Mouse (Mus musculus) CH12.LX (cell line): ENCODE results near the gene Imp4. TPM values are rescaled to one million over a fixed set of nuclear protein-coding genes. Genes with fewer than 3 reads are reported as not detected.

Source experiments
- DNase-seq: peaks from one replicate; pipeline ENCODE4 v3.0.0-alpha.2; 2013; ENCODE audit errors: extremely low read depth
- H3K27ac ChIP-seq: 2 replicates; pipeline ENCODE4 v1.5.1; 2012; ENCODE audit warnings: low read depth, mild to moderate bottlenecking, control low read depth, moderate library complexity; ENCODE audit not compliant: insufficient read depth
- H3K27me3 ChIP-seq: replicated peaks from 2 replicates; pipeline ENCODE3; 2012; ENCODE audit warnings: inconsistent platforms
- H3K36me3 ChIP-seq, 2 experiments: replicated peaks in 1 of 2; 2 replicates each; pipeline versions ENCODE3 to v1.6.1; 2012; ENCODE audit warnings: inconsistent platforms in 1 of 2, low read length in 1 of 2, mild to moderate bottlenecking in 1 of 2, mixed read lengths in 1 of 2, moderate library complexity in 1 of 2; ENCODE audit not compliant: control insufficient read depth in 1 of 2, insufficient read depth in 1 of 2
- H3K4me1 ChIP-seq, 2 experiments: 2 replicates each; pipeline ENCODE4 v1.6.1; 2012; ENCODE audit warnings: inconsistent platforms in 1 of 2, moderate library complexity in 1 of 2; ENCODE audit not compliant: insufficient read depth in 2 of 2, control insufficient read depth in 1 of 2
- H3K4me2 ChIP-seq: 2 replicates; pipeline ENCODE4 v1.6.1; 2012; ENCODE audit warnings: low read depth, mild to moderate bottlenecking, control low read depth; ENCODE audit not compliant: poor library complexity, insufficient read depth, severe bottlenecking
- H3K4me3 ChIP-seq, 3 experiments: fragments of 150-350 bp in 1 of 3; sonication (generic) in 1 of 3; replicated peaks in 1 of 3; 2 replicates each; pipeline versions ENCODE3 to v1.5.1; 2011 to 2012; ENCODE audit warnings: low read depth in 2 of 3, low read length in 2 of 3, mild to moderate bottlenecking in 2 of 3, moderate library complexity in 2 of 3, control low read depth in 1 of 3, improper control_type of control experiment in 1 of 3, inconsistent platforms in 1 of 3, mixed read lengths in 1 of 3; ENCODE audit not compliant: poor library complexity in 1 of 3
- H3K79me2 ChIP-seq: replicated peaks from 2 replicates; pipeline ENCODE4 v1.6.1; 2012; ENCODE audit warnings: mild to moderate bottlenecking, moderate library complexity; ENCODE audit not compliant: control insufficient read depth, poor library complexity, insufficient read depth, severe bottlenecking; ENCODE audit errors: extremely low read depth
- H3K9ac ChIP-seq: 2 replicates; pipeline ENCODE4 v1.6.1; 2012; ENCODE audit warnings: low read depth, mild to moderate bottlenecking, control low read depth, moderate library complexity; ENCODE audit not compliant: insufficient read depth
- H3K9me3 ChIP-seq: replicated peaks from 2 replicates; pipeline ENCODE3; 2012; ENCODE audit warnings: low read length, inconsistent platforms, mixed read lengths
- BHLHE40 ChIP-seq: IDR thresholded peaks from 2 replicates; pipeline ENCODE4 v1.6.1; 2011; ENCODE audit warnings: mild to moderate bottlenecking, low read depth, low read length, improper control_type of control experiment
- E2F4 ChIP-seq: IDR thresholded peaks from 2 replicates; pipeline ENCODE4 v1.6.1; 2011; ENCODE audit warnings: low read depth, low read length, improper control_type of control experiment; ENCODE audit not compliant: insufficient replicate concordance
- ELF1 ChIP-seq: IDR thresholded peaks from 2 replicates; pipeline ENCODE4 v1.6.1; 2014; ENCODE audit warnings: low read depth, mild to moderate bottlenecking, inconsistent platforms, low read length, improper control_type of control experiment
- GABPA ChIP-seq: IDR thresholded peaks from 2 replicates; pipeline ENCODE4 v1.6.1; 2012; ENCODE audit warnings: low read depth, low read length, improper control_type of control experiment, inconsistent platforms; ENCODE audit not compliant: insufficient replicate concordance
- HCFC1 ChIP-seq: IDR thresholded peaks from 2 replicates; pipeline ENCODE4 v1.6.1; 2012; ENCODE audit warnings: low read depth, mild to moderate bottlenecking, inconsistent platforms, low read length, improper control_type of control experiment
- IRF4 ChIP-seq: IDR thresholded peaks from 2 replicates; pipeline ENCODE4 v1.6.1; 2014; ENCODE audit warnings: low read depth, mild to moderate bottlenecking, inconsistent platforms, low read length, improper control_type of control experiment
- KAT2A ChIP-seq: IDR thresholded peaks from 2 replicates; pipeline ENCODE4 v1.6.1; 2012; ENCODE audit warnings: low read length, improper control_type of control experiment, inconsistent platforms; ENCODE audit not compliant: insufficient replicate concordance
- MAZ ChIP-seq: IDR thresholded peaks from 2 replicates; pipeline ENCODE4 v1.6.1; 2012; ENCODE audit warnings: low read depth, mild to moderate bottlenecking, inconsistent platforms, low read length, improper control_type of control experiment, moderate library complexity
- MEF2A ChIP-seq: IDR thresholded peaks from 2 replicates; pipeline ENCODE4 v1.6.1; 2014; ENCODE audit warnings: low read depth, mild to moderate bottlenecking, inconsistent platforms, low read length, improper control_type of control experiment, borderline replicate concordance
- MXI1 ChIP-seq: IDR thresholded peaks from 2 replicates; pipeline ENCODE4 v1.6.1; 2011; ENCODE audit warnings: mild to moderate bottlenecking, low read depth, low read length, improper control_type of control experiment
- NRF1 ChIP-seq: IDR thresholded peaks from 2 replicates; pipeline ENCODE4 v1.6.1; 2014; ENCODE audit warnings: low read depth, mild to moderate bottlenecking, inconsistent platforms, low read length, improper control_type of control experiment, moderate library complexity
- PAX5 ChIP-seq: IDR thresholded peaks from 2 replicates; pipeline ENCODE4 v1.6.1; 2012; ENCODE audit warnings: low read length, inconsistent platforms, mixed read lengths
- POLR2AphosphoS2 ChIP-seq: IDR thresholded peaks from 2 replicates; pipeline ENCODE4 v1.6.1; 2011; ENCODE audit warnings: low read depth, low read length, improper control_type of control experiment
- RAD21 ChIP-seq: IDR thresholded peaks from 2 replicates; pipeline ENCODE4 v1.6.1; 2011; ENCODE audit warnings: low read depth, mild to moderate bottlenecking, low read length, improper control_type of control experiment, moderate library complexity
- RCOR1 ChIP-seq: conservative IDR thresholded peaks from 2 replicates; pipeline ENCODE4 v1.6.1; 2012; ENCODE audit warnings: low read depth, mild to moderate bottlenecking, inconsistent platforms, low read length, improper control_type of control experiment
- SIN3A ChIP-seq: IDR thresholded peaks from 2 replicates; pipeline ENCODE4 v1.6.1; 2012; ENCODE audit warnings: low read length, improper control_type of control experiment, inconsistent platforms
- SMC3 ChIP-seq: IDR thresholded peaks from 2 replicates; pipeline ENCODE4 v1.6.1; 2011; ENCODE audit warnings: low read depth, low read length, improper control_type of control experiment
- TCF12 ChIP-seq: IDR thresholded peaks from 2 replicates; pipeline ENCODE4 v1.6.1; 2014; ENCODE audit warnings: low read depth, mild to moderate bottlenecking, inconsistent platforms, low read length, improper control_type of control experiment
- ZC3H11A ChIP-seq: IDR thresholded peaks from 2 replicates; pipeline ENCODE4 v1.6.1; 2012; ENCODE audit warnings: low read depth, mild to moderate bottlenecking, inconsistent platforms, low read length, improper control_type of control experiment
- ZKSCAN1 ChIP-seq: IDR thresholded peaks from 2 replicates; pipeline ENCODE4 v1.6.1; 2012; ENCODE audit warnings: low read depth, inconsistent platforms, low read length, improper control_type of control experiment, borderline replicate concordance
- ZMIZ1 ChIP-seq: IDR thresholded peaks from 2 replicates; pipeline ENCODE4 v1.6.1; 2012; ENCODE audit warnings: low read depth, mild to moderate bottlenecking, inconsistent platforms, low read length, improper control_type of control experiment
- ZNF384 ChIP-seq: IDR thresholded peaks from 2 replicates; pipeline ENCODE4 v1.6.1; 2012; ENCODE audit warnings: low read depth, low read length, improper control_type of control experiment, inconsistent platforms
- dilution Hi-C: fragments of 300-500 bp; cut with MboI; formaldehyde crosslinking; loops from 2 replicates; pipeline ENCODE4 v1.14.3; 2020; ENCODE audit warnings: low sequenced_read_pairs; ENCODE audit not compliant: extremely low pct_unique_long_range_greater_than_20kb, extremely low pct_ligation_motif_present
- in situ Hi-C: fragments of 300-500 bp; cut with MboI; formaldehyde crosslinking; loops from 3 replicates; pipeline ENCODE4 v1.14.3; 2019; ENCODE audit warnings: low sequenced_read_pairs, low pct_ligation_motif_present, low pct_unique_long_range_greater_than_20kb, mixed read lengths
- polyA plus RNA-seq: library from polyadenylated mRNA; unstranded; fragments of >175 nt; gene quantifications from 2 replicates; pipeline ENCODE4 v1.2.1, GENCODE M21; 2012; ENCODE audit warnings: low read depth; ENCODE audit not compliant: insufficient read length
- total RNA-seq, 2 experiments: library from RNA; depleted of rRNA; stranded (reverse); fragments of 300-350 nt in 1 of 2; fragments of >200 nt in 1 of 2; gene quantifications; 2 replicates each; pipeline ENCODE4 v1.2.3; 2012 to 2014

Imp4 gene
- total and polyA plus RNA-seq, 3 experiments, result 91.0 to 199 (median 107) TPM

DNA sequence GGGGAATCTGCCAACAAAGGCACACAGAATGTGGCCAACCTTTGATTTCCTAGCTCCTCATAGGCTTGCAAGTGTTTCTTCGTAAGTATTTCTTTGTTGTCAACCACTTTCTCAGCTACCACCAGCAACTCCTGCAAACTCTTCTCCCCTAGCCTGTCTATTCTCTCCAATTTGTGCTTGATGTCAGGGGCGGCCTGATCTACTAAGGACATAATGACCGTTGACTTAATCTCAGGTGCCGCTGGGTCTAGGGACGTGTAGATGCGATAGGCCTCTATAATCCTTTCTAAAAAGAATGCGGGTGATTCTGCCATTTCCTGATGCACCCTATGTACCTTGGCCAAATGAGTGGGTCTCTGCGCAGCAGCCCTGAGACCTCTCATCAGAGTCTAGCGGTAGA, 8.2 kb upstream of the Imp4 start:
- H3K36me3 ChIP-seq, result no peaks in the 10 kb centered on the region
- H3K4me1 ChIP-seq, result peaks cover 0 to 10% of the 10 kb centered on the region in 2 experiments; a peak in 2 of 4 replicates
- peaks cover 23% of the 10 kb centered on the region for H3K9me3 ChIP-seq
- no peak overlapping the region for H3K4me2 ChIP-seq
- DNase-seq, result no peak
- dilution Hi-C loops (no loop called here), in situ Hi-C loops (no loop called here)
- H3K4me3 ChIP-seq, result no peak overlapping the region
- H3K79me2 ChIP-seq, result no peaks in the 10 kb centered on the region
- peaks cover 1% of the 10 kb centered on the region for H3K27me3 ChIP-seq
- H3K27ac ChIP-seq, result no peak overlapping the region
- H3K9ac ChIP-seq, result no peak overlapping the region
- TF ChIP-seq PAX5 (no peak), GABPA (no peak), RAD21 (no peak), HCFC1 (no peak), MXI1 (no peak), RCOR1 (no peak), SIN3A (no peak), MAZ (no peak), NRF1 (no peak), SMC3 (no peak), ZC3H11A (no peak), ELF1 (no peak), E2F4 (no peak), ZKSCAN1 (no peak), ZNF384 (no peak), ZMIZ1 (no peak), BHLHE40 (no peak), IRF4 (no peak)

- Histone ChIP-seq H3K27me3 (no peaks in the 10 kb centered on the region), H3K4me1 (peaks cover 0 to 19% of the 10 kb centered on the region in 2 experiments; a peak in 3 of 4 replicates), H3K9me3 (peaks cover 23% of the 10 kb centered on the region), H3K36me3 (peaks cover under 1 to 7% of the 10 kb centered on the region in 2 experiments), H3K4me3 (no peak overlapping the region), H3K9ac (no peak overlapping the region), H3K4me2 (no peak overlapping the region), H3K79me2 (no peaks in the 10 kb centered on the region), H3K27ac (no peak overlapping the region)
- DNase-seq, result no peak
- TF ChIP-seq E2F4 (no peak), POLR2AphosphoS2 (no peak), TCF12 (no peak), KAT2A (no peak), MEF2A (no peak), RCOR1 (no peak)
- dilution Hi-C loops (no loop called here), in situ Hi-C loops (no loop called here)
These were observed 7.3 kb upstream of the Imp4 start for GRCm38 (mm10) chr1:34432411-34432775.
